Mouse (Mus musculus): ENCODE measurements around the gene Tbc1d10c. TPM values are rescaled to one million over a fixed set of nuclear protein-coding genes. Genes with fewer than 3 reads are reported as not detected.
"Not testable (repeated sequence)": the region's sequence is repeated elsewhere in the genome, so short reads cannot be mapped to it uniquely, and the experiment has no call there.

Tbc1d10c gene
- total RNA-seq, 2 experiments from 2014 or later = 1.2 to 1.3 TPM

GRCm38 (mm10) chr19:4147782-4148490 lies 43.1 kb downstream of the Tbc1d10c start:
- DNase-seq (ENCODE audit: extremely low spot score in 1 of 2, low spot score in 1 of 2) = no peak

DNA sequence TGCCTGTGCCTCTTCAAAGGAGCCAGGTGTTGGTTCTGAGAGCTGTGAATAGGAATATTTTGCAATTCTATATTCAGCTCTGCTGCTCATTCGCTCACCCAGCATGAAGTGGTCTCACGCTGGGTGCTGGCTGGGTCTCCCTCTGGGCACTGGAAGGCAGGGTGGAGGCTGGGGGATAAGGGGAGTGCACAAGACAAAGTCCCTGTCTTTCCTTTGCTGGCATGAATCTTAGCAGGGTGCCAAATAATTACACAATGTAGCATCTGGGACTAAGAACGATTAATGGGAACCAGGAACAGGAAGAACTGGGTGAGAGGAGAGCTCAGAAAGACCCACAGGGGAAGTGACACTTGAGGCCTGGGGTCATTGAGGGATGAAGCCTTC lies 44.1 kb downstream of the Tbc1d10c start:
- no peak for DNase-seq (ENCODE audit: extremely low spot score in 1 of 2, low spot score in 1 of 2)

GRCm38 (mm10) chr19:4146366-4147021 lies 44.6 kb downstream of the Tbc1d10c start:
- no peak for DNase-seq (ENCODE audit: extremely low spot score in 1 of 2, low spot score in 1 of 2)

GRCm38 (mm10) chr19:4145936-4146335 lies 45.1 kb downstream of the Tbc1d10c start:
- no peak for DNase-seq (ENCODE audit: extremely low spot score in 1 of 2, low spot score in 1 of 2)

- DNase-seq (ENCODE audit: extremely low spot score in 1 of 2, low spot score in 1 of 2) = no peak
Observed at GRCm38 (mm10) chr19:4144550-4145498, 46.3 kb downstream of the Tbc1d10c start.

- no peak for DNase-seq (ENCODE audit: extremely low spot score in 1 of 2, low spot score in 1 of 2)
Observed at GRCm38 (mm10) chr19:4143759-4144268, 47.3 kb downstream of the Tbc1d10c start, which contains the start of gene Cabp4. TSS of gene Cabp4 (minus strand) at chr19:4144033.

DNA sequence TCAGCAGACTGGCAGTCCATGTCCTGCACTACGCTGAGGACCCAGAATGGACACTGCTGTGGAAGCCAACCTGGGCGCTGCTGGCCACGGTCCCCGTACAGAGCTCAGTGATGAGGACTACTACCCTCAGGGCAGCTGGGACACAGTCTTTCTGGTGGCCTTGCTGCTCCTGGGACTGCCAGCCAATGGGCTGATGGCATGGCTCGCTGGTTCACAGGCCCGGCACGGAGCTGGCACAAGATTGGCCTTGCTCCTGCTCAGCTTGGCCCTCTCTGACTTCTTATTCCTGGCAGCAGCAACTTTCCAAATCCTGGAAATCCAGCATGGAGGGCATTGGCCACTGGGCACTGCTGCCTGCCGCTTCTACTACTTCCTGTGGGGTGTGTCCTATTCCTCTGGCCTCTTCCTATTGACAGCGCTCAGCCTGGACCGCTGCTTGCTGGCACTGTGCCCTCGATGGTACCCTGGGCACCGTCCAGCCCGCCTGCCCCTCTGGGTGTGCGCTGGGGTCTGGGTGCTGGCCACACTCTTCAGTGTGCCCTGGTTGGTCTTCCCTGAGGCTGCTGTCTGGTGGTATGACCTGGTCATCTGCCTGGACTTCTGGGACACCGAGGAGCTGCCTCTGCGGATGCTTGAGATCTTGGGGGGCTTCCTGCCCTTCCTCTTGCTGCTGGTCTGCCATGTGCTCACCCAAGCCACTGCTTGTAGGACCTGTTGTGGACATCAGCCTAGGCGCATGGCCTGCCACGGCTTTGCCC lies 48.5 kb downstream of the Tbc1d10c start:
- DNase-seq (ENCODE audit: extremely low spot score in 1 of 2, low spot score in 1 of 2) = no peak

DNA sequence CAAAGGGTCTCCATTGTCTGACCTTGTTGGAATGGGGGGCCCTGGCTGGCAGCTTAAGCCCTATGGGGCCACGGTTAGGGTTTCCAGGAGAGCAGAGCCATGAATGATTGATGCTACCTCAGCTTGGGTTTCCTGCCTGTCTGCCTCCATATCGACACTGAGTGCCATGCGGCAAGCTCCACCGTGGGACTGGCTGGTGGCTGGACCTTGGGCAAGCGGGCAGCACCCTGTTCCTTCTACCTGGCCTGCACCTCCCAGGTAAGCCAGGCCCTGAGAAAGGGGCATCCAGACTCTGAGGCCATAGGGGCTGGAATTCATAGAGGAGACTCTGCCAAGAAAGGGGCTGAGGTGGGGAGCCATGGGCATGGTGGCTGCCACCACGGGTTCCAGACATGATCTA lies 50.9 kb downstream of the Tbc1d10c start:
- no peak for DNase-seq (ENCODE audit: extremely low spot score in 1 of 2, low spot score in 1 of 2)

DNA sequence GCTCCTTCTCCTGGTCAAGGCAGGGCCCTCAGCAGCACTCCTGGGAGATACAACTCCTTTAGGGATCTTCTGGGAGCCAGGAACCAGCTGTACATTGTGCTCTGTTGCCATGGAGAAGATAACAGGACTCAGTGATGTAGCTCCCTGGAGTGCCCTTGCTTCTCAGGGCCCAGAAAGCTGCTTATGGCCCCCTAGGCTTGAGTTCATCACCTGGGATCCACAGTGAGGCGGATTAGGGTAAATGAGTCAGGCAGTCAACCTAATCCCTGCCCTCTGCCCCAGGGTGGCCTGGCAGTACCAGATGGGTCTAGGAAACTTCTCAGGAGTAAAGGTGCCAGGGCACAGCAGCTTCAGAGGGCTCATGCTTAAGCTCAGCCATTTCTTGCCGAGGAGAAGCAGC lies 51.6 kb downstream of the Tbc1d10c start, which contains the start of gene Gpr152:
Gene Gpr152 (plus strand): TSS at position 342 of the 400 bp plus-strand sequence.
- no peak for DNase-seq (ENCODE audit: extremely low spot score in 1 of 2, low spot score in 1 of 2)

- no peak for DNase-seq (ENCODE audit: extremely low spot score in 1 of 2, low spot score in 1 of 2)
Observed at GRCm38 (mm10) chr19:4137913-4138312, 53.2 kb downstream of the Tbc1d10c start.

- no peak for DNase-seq (ENCODE audit: extremely low spot score in 1 of 2, low spot score in 1 of 2)
Observed at GRCm38 (mm10) chr19:4136463-4136862, 54.6 kb downstream of the Tbc1d10c start.

GRCm38 (mm10) chr19:4135963-4136345 lies 55.1 kb downstream of the Tbc1d10c start:
- DNase-seq (ENCODE audit: extremely low spot score in 1 of 2, low spot score in 1 of 2) = not testable (repeated sequence)

GRCm38 (mm10) chr19:4135229-4135962 lies 55.7 kb downstream of the Tbc1d10c start:
- not testable (repeated sequence) for DNase-seq (ENCODE audit: extremely low spot score in 1 of 2, low spot score in 1 of 2)

GRCm38 (mm10) chr19:4134354-4134753 lies 56.7 kb downstream of the Tbc1d10c start:
- no peak for DNase-seq (ENCODE audit: extremely low spot score in 1 of 2, low spot score in 1 of 2)

Small RNA genes lying within 50 kb of the gene (microRNA-seq; reads per million reads assigned to microRNA genes)
- 0 reads per million in 2 experiments for gene Gm26115

Other genes with a start within 250 kb of the Tbc1d10c start
- gene Aldh3b3, start 232.6 kb downstream of the Tbc1d10c start, total RNA-seq (2021) = not detected
- gene Aldh3b2, start 219.0 kb downstream of the Tbc1d10c start, total RNA-seq (2021) = 1 to 10 TPM in 1 of 2 experiments, under 1 TPM in 1; 0.81 to 1.2 TPM
- gene Acy3, start 204.7 kb downstream of the Tbc1d10c start, total RNA-seq (2021) = 1 to 10 TPM; 2.0 to 2.5 TPM
- gene Tbx10, start 198.5 kb downstream of the Tbc1d10c start, total RNA-seq (2021) = not detected
- gene Nudt8, start 190.7 kb downstream of the Tbc1d10c start, total RNA-seq (2021) = 10 to 100 TPM in 1 of 2 experiments, 1 to 10 TPM in 1; 9.9 to 10.2 TPM
- gene Gm49405, start 190.7 kb downstream of the Tbc1d10c start, total RNA-seq (2021) = 1 to 10 TPM; 1.1 to 1.4 TPM
- gene Doc2g, start 188.0 kb downstream of the Tbc1d10c start, total RNA-seq (2021) = 1 to 10 TPM; 2.4 to 3.3 TPM
- gene Ndufv1, start 178.5 kb downstream of the Tbc1d10c start, total RNA-seq (2021) = 100 to 1,000 TPM; 222 to 263 TPM
- 100 to 1,000 TPM; 343 to 385 TPM for gene Gstp1, start 153.3 kb downstream of the Tbc1d10c start, total RNA-seq (2021)
- gene Gstp2, start 145.3 kb downstream of the Tbc1d10c start, total RNA-seq (2021) = 10 to 100 TPM; 35.5 to 41.9 TPM
- gene Gstp3, start 131.7 kb downstream of the Tbc1d10c start, total RNA-seq (2021) = not detected
- not detected for gene Cabp2, start 109.7 kb downstream of the Tbc1d10c start, total RNA-seq (2021)
- 10 to 100 TPM; 28.9 to 37.6 TPM for gene Cdk2ap2, start 94.1 kb downstream of the Tbc1d10c start, total RNA-seq (2021)
- 100 to 1,000 TPM; 176 to 181 TPM for gene Pitpnm1, start 91.3 kb downstream of the Tbc1d10c start, total RNA-seq (2021)
- 100 to 1,000 TPM; 102 to 127 TPM for gene Aip, start 65.4 kb downstream of the Tbc1d10c start, total RNA-seq (2021)
- gene Gpr152, start 51.5 kb downstream of the Tbc1d10c start, total RNA-seq (2021) = not detected
- gene Cabp4, start 47.3 kb downstream of the Tbc1d10c start, total RNA-seq (2021) = under 1 TPM in 1 of 2 experiments, not detected in 1; 0.20 TPM
- 10 to 100 TPM; 87.3 to 89.5 TPM for gene Coro1b, start 42.7 kb downstream of the Tbc1d10c start, total RNA-seq (2021)
- 1 to 10 TPM; 1.1 to 2.9 TPM for gene Ptprcap, start 37.7 kb downstream of the Tbc1d10c start, total RNA-seq (2021)
- gene Rps6kb2, start 27.9 kb downstream of the Tbc1d10c start, total RNA-seq (2021) = 10 to 100 TPM; 27.8 to 43.9 TPM
- 10 to 100 TPM in 1 of 2 experiments, 1 to 10 TPM in 1; 8.2 to 11.7 TPM for gene Carns1, start 15.8 kb downstream of the Tbc1d10c start, total RNA-seq (2021)
- 100 to 1,000 TPM; 259 to 293 TPM for gene Ppp1ca, start 781 bp upstream of the Tbc1d10c start, total RNA-seq (2021)
- 1 to 10 TPM; 7.4 to 8.2 TPM for gene Rad9a, start 10.4 kb upstream of the Tbc1d10c start, total RNA-seq (2021)
- gene Clcf1, start 23.0 kb upstream of the Tbc1d10c start, total RNA-seq (2021) = under 1 TPM; 0.27 to 0.61 TPM
- gene AC109138.7, start 23.1 kb upstream of the Tbc1d10c start, total RNA-seq (2021) = not detected
- gene Pold4, start 40.6 kb upstream of the Tbc1d10c start, total RNA-seq (2021) = 10 to 100 TPM; 15.1 to 17.5 TPM
- gene Ssh3, start 77.9 kb upstream of the Tbc1d10c start, total RNA-seq (2021) = 10 to 100 TPM; 45.4 to 48.5 TPM
- gene Ankrd13d, start 91.9 kb upstream of the Tbc1d10c start, total RNA-seq (2021) = 10 to 100 TPM; 59.6 to 66.3 TPM
- 100 to 1,000 TPM; 185 to 186 TPM for gene Grk2, start 114.9 kb upstream of the Tbc1d10c start, total RNA-seq (2021)
- 10 to 100 TPM; 70.6 to 85.0 TPM for gene Kdm2a, start 207.0 kb upstream of the Tbc1d10c start, total RNA-seq (2021)
- 1 to 10 TPM in 1 of 2 experiments, under 1 TPM in 1; 0.87 to 1.2 TPM for gene Rhod, start 248.1 kb upstream of the Tbc1d10c start, total RNA-seq (2021)

Measured in layer of hippocampus, postnatal 25 days (tissue).